Mouse (Mus musculus) mouse embryonic stem cell (cell line): ENCODE data around the gene Ptgis.

Source experiments
- in situ Hi-C, 2 experiments: fragments of 300-500 bp; cut with MboI; formaldehyde crosslinking; loops; 1 replicate in 1 of 2; 3 replicates in 1 of 2; pipeline ENCODE4 v1.14.3; 2019 to 2020; ENCODE audit warnings: low sequenced_read_pairs in 2 of 2, low pct_unique_long_range_greater_than_20kb in 1 of 2, mixed read lengths in 1 of 2; ENCODE audit not compliant: unreplicated experiment in 1 of 2

The Ptgis gene

DNA sequence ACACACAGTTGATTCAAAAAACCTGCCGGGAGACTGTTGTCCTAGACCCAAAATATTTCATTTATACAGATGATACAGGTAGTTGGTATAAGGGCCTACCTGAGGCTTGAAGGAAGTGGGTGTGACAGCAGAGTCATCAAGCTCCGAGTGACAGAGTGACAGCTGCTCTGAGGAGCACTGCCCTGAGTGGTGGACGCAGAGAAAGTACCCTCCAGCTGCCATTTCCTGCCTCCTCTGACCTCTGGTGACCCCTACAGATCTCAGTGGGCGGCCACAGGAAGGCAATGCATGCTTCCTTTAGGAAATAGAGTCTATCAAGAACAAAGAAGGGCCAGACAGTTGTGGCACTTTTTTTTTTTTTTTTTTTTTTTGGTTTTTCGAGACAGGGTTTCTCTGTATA lies 25.4 kb upstream of the Ptgis start:
- in situ Hi-C loops = no loop called here

DNA sequence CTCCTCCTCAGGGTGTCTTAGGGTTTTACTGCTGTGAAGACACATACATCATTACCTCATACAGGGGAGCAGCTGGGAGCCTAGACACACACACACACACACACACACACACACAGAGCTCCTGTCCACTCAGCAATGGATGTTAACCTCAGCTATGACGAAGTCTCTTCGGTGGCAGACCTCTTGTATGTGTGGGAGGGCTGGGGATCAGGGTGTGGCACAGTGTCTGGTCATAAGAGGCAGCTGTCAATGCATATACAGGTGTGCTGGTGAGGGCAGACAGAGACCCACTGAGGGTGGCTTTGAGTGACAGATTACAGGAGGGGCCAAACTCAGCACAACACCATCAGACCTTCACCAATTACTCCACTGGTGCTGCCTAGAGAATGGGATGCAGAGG lies 24.6 kb upstream of the Ptgis start:
- in situ Hi-C loops = no loop called here

DNA sequence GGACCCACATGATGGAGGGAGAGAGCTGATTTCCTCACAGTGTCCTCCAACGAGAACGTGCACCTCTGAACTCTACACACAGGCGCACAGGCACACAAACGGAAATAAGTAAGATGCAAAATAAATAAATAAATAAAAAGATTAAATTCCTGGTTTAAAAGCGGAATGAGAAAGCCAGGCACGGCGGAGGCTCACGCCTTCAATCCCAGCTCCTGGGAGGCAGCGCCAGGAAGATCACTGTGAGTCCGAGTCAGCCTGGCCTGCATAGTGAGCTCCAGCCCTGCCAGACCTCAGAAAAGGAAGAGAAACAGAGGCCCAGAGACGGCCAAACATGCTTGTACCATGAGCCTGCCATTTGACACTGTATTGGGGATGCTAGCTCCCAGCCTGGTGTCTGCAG lies 23.5 kb upstream of the Ptgis start:
- in situ Hi-C loops = no loop called here

DNA sequence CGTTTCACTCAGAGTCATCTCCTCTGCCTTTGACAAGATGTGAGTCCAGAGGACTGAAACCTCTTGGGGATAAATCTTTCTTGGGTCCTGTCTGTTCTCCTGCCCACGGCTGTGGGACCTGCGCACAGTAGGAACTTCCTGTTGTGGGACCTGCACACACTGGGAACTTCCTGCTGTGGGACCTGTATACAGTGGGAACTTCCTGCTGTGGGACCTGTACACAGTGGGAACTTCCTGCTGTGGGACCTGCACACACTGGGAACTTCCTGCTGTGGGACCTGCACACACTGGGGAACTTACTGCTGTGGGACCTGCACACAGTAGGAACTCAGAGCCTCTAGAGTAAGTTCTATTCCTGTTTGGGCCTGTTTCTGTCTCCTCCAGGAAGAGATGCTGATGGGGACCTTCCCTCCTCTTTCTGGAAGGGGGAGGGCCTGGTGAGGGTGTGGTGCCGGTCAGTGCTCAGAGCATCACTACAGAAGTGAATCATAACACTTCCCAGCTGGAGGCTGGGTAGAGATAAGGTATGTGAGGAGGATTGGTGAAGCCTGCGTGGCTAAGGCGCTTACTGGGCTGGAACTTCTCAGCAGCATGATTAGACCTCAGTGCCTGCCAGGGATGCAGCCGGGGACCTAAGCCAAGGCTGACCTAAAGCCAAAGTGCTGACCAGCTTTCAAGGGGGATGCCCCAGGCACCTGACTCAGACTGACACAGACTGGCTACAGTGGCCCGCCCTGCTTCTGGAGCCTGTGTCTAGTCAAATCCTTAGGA lies 22.8 kb upstream of the Ptgis start:
- in situ Hi-C loops = no loop called here

DNA sequence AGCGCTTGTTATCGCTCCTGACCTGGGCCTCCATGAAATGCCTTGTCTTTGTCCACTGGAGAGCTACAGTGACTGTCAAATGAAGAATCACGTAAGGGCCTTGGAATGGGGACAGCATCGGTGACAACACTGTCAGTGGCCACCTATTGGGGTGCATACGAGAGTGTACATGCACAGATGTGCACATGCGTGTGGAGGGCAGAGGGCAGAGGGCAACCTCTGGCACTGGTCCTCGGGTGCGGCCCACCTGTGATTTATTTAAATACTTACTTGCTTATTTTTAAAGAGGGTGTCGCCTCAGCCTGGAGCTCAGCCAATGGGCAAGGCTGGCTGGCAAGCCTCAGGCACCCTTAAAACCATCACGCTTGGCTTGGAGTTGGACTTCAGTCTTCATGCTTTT lies 22.0 kb upstream of the Ptgis start:
- in situ Hi-C loops = no loop called here

DNA sequence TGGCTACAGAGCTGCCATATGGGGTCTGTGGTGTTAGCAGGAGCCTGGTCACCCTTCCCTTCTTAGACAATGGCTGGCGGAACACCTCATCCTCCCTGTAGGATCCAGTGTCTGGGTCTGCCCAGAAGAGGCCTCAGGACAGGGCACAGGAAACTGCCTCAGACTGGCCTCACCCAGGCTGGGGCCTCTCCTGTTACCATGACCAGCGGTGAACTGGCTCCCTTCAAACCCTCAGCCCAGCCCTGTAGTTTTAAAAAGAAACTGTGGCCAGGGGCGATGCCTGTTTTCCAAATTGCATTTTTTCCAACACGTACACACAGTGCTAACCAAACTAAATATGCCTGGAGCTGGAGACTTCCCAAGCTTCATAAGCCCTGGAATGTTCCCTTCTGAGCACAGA lies 20.7 kb upstream of the Ptgis start:
- in situ Hi-C loops = no loop called here

DNA sequence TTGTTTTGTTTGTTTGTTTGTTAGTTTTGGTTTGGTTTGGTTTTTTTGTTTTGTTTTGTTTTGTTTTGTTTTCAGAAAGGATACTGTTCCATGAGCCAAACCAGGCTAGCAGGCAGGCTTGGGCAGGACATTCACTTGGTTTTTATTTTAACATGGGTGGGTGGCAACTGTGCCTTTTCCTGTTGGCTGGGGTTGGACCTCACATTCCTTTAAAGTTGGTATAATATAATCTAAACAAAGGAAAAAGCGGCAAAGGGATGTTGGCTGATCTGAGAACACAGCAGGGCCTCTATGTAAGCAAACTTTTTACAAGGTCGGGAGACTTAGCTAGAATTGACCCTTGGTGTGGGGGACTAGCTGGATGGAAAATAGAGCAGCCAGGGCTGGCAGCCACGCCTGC lies 17.4 kb upstream of the Ptgis start:
- in situ Hi-C loops = no loop called here

DNA sequence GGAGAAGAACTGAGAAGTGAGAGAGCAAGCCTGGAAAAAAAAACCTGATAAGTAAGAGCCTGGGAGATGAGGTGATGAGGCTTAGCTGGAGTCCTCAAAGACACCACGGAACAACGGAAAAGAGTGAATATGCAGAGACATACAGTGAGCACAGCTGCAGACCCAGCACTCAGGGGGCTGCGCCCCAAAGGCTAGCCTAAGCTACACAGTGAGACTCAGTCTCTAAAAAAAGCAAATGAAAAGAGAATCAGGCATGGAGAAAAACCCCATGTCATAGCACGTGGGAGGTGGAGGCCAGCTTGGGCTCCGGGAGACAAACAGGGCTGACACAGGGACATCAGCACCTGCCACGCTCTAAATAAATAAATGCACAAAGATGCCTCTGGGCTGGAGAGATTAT lies 14.4 kb upstream of the Ptgis start:
- in situ Hi-C loops = no loop called here

DNA sequence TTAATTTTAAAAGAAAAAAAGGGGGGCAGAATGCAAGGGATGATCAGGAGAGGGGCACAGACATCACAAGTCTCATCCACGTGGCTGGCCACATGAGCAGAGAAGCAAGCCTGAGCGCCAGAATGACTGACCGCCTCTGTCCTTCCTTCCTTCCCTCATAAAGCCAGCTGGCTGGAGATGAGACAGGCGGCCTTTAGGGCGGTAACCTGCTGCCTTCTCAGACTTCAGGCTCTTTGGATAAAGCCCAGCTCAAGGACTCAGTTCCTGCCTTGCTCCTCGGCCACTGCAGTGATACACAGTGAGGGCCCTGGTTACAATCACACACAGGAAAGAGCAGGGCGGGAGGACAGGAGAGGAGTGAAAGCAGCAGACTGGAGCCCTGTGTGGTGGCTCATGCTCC lies 13.8 kb upstream of the Ptgis start:
- in situ Hi-C loops = no loop called here

DNA sequence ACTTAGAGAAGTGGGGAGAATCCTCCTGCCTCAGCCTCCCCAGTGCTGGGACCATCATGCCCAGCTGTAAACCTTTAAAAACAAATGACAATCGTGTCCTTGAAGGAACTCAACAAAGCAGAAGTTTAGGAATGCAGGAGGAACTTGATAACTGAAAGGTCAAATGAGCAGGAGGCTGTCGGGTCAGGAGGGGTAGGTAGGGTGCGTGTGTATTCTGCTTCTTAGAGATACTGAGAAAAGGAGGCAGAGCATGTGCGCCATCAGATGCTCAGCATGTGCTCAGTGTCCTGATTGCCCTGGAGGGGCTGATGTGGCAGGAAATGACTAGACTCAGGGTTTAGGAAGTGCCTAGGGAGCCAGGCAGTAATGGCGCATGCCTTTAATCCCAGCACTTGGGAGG lies 13.1 kb upstream of the Ptgis start:
- in situ Hi-C loops = no loop called here

DNA sequence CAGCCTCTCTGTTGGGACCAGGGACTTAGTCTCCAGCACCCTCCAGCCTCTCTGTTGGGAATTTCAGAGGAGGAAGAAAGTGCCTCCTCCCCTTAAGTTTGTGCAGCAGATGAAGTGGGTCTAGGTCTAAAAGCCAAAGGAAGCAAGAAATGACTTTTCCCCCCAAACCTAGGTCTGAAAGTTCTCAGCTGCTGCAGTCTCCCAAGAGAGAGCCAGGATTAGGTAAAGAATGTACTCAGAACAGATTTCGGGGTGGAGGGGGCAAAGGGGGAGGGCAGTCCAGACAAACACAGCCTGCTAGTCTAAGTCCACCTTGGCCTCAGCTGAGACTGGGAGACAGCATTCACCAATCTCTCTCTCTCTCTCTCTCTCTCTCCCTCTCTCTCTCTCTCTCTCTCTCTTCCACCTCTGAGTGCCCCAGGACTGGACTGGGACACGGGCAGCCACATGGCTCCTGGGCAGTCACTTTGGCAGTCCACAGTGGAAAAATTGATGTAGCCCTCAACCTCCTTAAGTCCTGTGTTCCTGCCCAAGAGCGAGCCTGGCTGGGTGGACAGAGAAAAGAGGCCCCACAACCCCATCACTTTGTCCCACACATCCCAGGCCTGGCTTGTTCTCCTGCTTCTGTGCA lies 11.8 kb upstream of the Ptgis start:
- in situ Hi-C loops = no loop called here

DNA sequence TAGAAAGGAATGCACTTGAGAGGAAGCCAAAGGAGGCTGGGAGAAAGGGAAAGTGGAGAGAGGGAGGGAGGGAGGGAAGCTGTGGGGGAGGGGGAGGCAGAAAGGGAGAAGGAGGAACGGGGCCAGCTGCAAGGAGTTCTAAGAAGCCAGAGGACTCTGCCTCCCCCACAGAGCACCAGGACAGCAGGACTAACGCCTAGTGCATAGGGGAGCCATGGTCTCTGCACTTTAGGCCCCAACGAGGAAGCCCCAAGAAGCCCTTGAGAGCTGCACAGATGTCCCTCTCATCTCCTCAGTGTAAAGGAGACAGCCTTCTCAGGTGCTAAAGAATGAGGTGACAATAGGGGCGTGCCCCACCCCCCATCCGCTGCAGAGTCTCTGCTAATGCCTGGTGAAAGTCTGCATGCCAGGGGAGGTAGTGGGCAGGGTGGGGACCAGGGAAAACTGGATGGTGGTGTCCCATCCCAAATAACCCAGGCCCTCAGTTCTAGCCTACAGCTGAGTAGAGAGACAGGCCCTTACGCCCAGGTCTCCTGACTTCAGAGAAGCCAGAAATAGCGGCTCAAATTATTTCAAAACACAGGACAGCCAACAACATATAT lies 10.4 kb upstream of the Ptgis start:
- in situ Hi-C loops = no loop called here

DNA sequence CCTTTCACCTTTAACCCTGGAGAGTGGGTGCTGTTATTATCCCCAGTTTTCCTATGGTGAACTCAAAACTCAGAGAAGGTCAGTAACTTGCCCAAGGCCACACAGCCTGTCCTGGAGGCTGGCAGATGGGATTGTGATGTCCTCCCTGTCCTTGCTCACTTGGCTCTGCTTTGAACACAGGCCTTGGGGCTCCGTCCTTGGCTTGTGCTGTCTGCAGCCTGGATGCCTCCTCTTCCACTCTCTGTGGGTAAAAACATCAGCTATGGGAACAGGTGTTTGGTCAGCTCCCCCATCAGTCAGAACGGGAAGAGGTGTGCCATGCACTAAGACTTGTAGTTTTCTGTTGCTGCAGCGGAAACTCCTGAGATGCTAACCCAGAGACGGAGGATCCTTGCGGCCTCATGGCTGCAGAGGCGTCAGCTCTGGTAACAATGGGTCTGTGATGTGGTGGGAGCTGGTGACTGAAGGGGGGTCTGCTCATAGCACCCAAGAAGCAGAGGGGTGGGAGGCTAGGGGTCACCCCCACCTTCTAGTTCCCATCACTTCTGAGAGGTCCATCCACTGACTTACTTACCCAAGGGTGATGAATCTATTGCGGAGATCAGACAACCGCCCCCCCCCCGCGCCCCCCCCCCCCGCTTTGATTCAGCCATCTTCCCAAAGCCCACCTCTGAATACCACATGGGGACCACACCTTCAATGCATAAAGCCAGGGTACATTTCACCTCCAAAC lies 9.8 kb upstream of the Ptgis start:
- in situ Hi-C loops = no loop called here

DNA sequence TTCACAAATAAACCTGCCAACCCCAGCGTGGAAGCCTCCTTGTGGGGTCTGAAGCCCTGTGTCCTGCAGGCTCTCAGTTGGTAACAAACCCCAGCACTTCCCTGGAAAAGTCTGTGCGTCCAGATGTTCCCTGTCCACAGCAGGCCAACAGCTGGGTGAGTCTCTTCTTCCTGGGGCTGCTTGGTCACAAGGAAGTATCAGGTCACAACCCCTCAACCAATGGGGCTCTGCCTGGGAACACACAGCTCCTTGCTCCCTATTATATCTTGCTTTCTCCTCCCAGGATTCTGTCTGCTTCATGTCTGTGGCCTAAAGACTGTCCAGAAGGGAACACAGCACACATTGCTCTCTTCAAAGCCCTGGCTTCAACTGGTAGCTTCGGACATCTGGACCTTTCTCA lies 9.2 kb upstream of the Ptgis start:
- in situ Hi-C loops = no loop called here

DNA sequence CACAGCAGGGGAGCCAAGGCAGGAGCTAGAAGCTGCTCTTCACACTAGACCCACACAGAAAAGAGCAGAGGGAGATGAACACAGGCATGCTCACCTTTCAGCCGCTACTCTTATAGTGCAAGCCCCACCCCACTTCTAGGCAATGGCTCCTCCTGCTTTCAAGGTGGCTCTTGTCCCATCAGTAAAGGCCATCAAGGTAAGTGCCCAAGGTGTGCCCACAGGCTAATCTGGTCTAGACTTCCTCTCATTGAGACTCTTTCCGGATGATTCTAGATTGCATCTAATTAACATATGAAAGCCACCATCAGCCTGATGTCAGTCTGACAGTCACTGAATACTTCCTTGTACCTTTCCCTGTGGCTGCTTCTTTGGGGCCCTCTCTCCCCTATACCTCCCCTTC lies 7.4 kb upstream of the Ptgis start:
- in situ Hi-C loops = no loop called here

DNA sequence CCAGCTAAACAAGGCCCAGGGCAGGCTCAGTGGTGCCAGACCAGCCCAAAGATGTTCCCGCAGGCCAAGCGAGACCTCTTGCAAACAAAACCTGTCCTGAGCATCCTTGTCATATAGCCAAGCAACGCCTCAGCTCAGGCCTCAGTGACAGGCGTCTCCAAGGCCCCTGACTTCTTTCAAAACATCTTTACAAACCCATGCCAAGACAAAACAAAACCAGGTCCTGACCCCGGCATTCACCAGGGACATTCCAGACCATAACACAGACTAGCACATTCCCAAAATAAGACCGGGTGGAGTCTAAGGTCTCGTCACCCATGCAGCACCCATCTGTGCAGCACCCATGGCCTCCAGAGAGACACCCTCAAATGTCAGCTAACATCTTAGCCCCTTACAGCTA lies 6.3 kb upstream of the Ptgis start:
- in situ Hi-C loops = no loop called here

DNA sequence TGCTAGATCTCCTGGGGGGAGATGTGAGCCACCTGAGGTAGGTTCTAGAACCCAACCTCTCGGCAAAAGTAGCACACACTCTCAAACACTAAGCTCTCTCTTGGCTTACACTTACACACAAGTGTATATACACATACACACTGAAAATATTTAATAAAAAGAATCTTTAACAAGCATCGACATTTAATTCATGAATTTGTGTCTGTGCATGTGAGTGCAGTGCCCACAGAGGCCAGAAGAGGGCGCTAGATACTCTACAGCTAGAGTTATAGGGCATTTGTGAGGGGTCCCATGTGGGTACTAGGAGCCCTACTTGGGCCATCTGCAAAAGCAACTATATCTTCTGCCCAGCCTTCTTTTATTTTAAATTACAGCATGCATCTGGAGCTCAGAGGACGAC lies 4.5 kb upstream of the Ptgis start:
- in situ Hi-C loops = no loop called here

DNA sequence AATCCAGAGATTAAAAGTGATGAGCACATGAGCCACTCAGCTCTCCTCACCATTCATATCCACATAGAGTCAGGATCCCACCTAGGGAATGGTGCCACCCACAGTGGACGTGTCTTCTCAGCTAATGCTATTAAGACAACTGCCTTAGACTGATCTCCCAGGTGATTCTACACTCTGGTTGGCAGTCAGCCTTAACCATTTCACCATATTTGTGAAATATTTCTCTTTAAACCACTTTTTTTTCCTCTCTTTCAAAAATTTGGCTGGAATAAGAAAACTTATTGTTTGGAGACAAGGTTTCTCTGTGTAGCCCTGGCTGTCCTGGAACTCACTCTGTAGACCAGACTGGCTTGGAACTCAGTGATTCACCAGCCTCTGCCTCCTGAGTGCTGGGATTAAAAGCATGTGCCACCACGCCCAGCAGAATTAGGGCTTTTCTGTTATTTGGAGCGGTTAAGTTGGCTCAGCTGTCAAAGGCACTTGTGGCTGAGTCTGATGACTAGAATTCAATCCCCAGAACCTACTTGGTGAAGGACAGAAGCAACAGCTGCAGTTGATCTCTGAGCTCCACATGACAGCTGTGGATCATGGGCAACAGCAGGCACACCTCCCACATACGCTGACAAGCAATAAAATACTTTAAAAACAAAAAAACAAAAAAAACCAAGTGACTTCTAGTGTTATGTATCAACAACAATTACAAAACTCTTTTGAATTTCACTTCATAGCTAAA lies 3.6 kb upstream of the Ptgis start:
- in situ Hi-C loops = no loop called here

DNA sequence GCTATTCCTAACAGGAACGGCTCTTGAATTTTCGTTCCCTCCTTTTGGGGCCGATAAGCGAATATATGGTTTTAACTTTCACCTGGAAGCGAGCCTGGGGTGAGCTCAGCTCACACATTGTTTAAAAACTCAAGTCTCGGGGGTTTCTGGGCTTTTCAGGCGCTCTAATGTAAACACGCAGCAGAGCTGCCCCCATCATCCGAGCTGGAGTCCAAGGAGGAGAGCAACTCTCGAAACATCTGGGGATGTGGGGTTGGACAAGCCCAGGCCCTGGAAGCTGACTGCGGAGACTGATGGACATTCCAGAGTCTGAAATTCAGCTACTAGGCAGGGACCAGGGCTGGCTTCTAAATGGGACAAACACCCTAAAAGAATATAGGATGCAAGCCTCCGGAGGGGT lies 1.1 kb downstream of the Ptgis start:
- in situ Hi-C loops = no loop called here
